ENCODE assay signal across 29 mouse cellular contexts in genomic region chr7:105708733-105709132, GRCm38 (mm10). TPM values are rescaled to one million over a fixed set of nuclear protein-coding genes. Genes with fewer than 3 reads are reported as not detected.
A peak's percentile ranks its signal among the peaks of the same experiment; 100 is the strongest.
DNase-seq lines count a peak whose midpoint lies in the region; ATAC-seq lines count a peak whose summit lies in the region.
"Had no signal": no experiment of that assay in that cellular context is flagged by ENCODE, and none has a peak within 500 bp of the region (broad histone marks: within the 10 kb centered on the region; RNA-seq: fewer than 3 reads in every experiment).

No protein-coding gene starts in this region.

- H3K27me3 ChIP-seq in liver, embryonic 15.5 days = no peaks in the 10 kb centered on the region
- H3K27me3 ChIP-seq: embryonic facial prominence, embryonic 12.5 days; hindbrain, embryonic 15.5 days; limb, embryonic 15.5 days; lung, embryonic 15.5 days; midbrain, embryonic 13.5 days had no signal

- 0 out of 2 replicates have a peak, but pooled peaks cover 9% of the 10 kb centered on the region for H3K4me1 ChIP-seq in liver, embryonic 15.5 days (replicated peaks)
- H3K4me1 ChIP-seq: embryonic facial prominence, embryonic 12.5 days; hindbrain, embryonic 10.5 days; hindbrain, embryonic 15.5 days; limb, embryonic 10.5 days; limb, embryonic 15.5 days; lung, embryonic 15.5 days; megakaryocyte, embryonic 14.5 days; midbrain, embryonic 13.5 days had no signal

- WGBS in liver, embryonic 15.5 days (ENCODE audit: insufficient replicate concordance) = 55% methylated on average over 5 of the region's 5 CpGs

- DNase-seq in spleen, postnatal 36 days (ENCODE audit: low spot score in 2 of 2) = peak; percentile 23 to 39
- no peak for DNase-seq in spleen, adult 18-20 months
- DNase-seq in kidney, postnatal 25 days = no peak
- no peak for DNase-seq in embryo, embryonic 11 days
- DNase-seq in urinary bladder, adult 18-20 months (ENCODE audit: low spot score in 2 of 2) = no peak
- DNase-seq: adrenal gland, adult 2 months; cerebellum, adult 11-12 months; cerebellum, postnatal 10 days; heart, postnatal 14 days; kidney, adult 11 months; kidney, postnatal 14 days; thymus, adult 2 months; thymus, postnatal 4 days had no signal

- H3K4me2 ChIP-seq in liver, embryonic 15.5 days = no peak overlapping the region
- H3K4me2 ChIP-seq: embryonic facial prominence, embryonic 12.5 days; hindbrain, embryonic 15.5 days; limb, embryonic 15.5 days; lung, embryonic 15.5 days; midbrain, embryonic 13.5 days had no signal

- ATAC-seq in erythroblast, adult 5-6 weeks (replicated peaks; ENCODE audit: low FRiP score, poor library complexity, severe bottlenecking) = peak; percentile 91
- peak; percentile 83 for ATAC-seq in liver, embryonic 15.5 days (ENCODE audit: insufficient read depth)
- peak; percentile 97 for ATAC-seq in megakaryocyte-erythroid progenitor cell, adult 5-6 weeks (replicated peaks; ENCODE audit: low FRiP score, low TSS enrichment, poor library complexity, severe bottlenecking)
- ATAC-seq: activated CD4-positive, CD25-positive, alpha-beta regulatory T cell, adult 4 months; CD4-positive, CD25-positive, alpha-beta regulatory T cell, adult 4 months; forebrain, embryonic 16.5 days; inflammation-experienced regulatory T-cells, adult 6 months; midbrain, embryonic 13.5 days had no signal

- H3K9me3 ChIP-seq in liver, embryonic 15.5 days (replicated peaks) = no peaks in the 10 kb centered on the region
- H3K9me3 ChIP-seq: embryonic facial prominence, embryonic 12.5 days; hindbrain, embryonic 10.5 days; hindbrain, embryonic 15.5 days; limb, embryonic 10.5 days; limb, embryonic 15.5 days; lung, embryonic 15.5 days; midbrain, embryonic 13.5 days had no signal

- H3K4me3 ChIP-seq in liver, embryonic 15.5 days (replicated peaks) = no peak overlapping the region
- H3K4me3 ChIP-seq: embryonic facial prominence, embryonic 12.5 days; hindbrain, embryonic 10.5 days; hindbrain, embryonic 15.5 days; limb, embryonic 10.5 days; limb, embryonic 15.5 days; lung, embryonic 15.5 days; megakaryocyte, embryonic 14.5 days; midbrain, embryonic 13.5 days had no signal

- H3K27ac ChIP-seq in liver, embryonic 15.5 days (replicated peaks) = no peak overlapping the region
- H3K27ac ChIP-seq: embryonic facial prominence, embryonic 12.5 days; hindbrain, embryonic 10.5 days; hindbrain, embryonic 15.5 days; limb, embryonic 10.5 days; limb, embryonic 15.5 days; lung, embryonic 15.5 days; midbrain, embryonic 13.5 days; stomach, postnatal 0 days had no signal

- H3K9ac ChIP-seq in liver, embryonic 15.5 days = no peak overlapping the region
- H3K9ac ChIP-seq: embryonic facial prominence, embryonic 12.5 days; hindbrain, embryonic 15.5 days; limb, embryonic 15.5 days; lung, embryonic 15.5 days; midbrain, embryonic 13.5 days had no signal

- H3K36me3 ChIP-seq in liver, embryonic 15.5 days (replicated peaks) = no peaks in the 10 kb centered on the region
- H3K36me3 ChIP-seq: embryonic facial prominence, embryonic 12.5 days; hindbrain, embryonic 10.5 days; hindbrain, embryonic 15.5 days; limb, embryonic 10.5 days; limb, embryonic 15.5 days; lung, embryonic 15.5 days; midbrain, embryonic 13.5 days had no signal

RNA-seq across cellular contexts. Expression of gene Ilk, which starts 27.7 kb away (rescaled TPM):
- total RNA-seq in erythroblast, adult 5-6 weeks (2015; ENCODE audit: low replicate concordance) = 45.0 and 76.3 TPM in 2 replicates
- 37.0 and 48.2 TPM in 2 replicates for total RNA-seq in erythroblast, adult 5-6 weeks (2017; ENCODE audit: low replicate concordance)
- polyA plus RNA-seq in liver, embryonic 15.5 days (2015; fragmentation: Nextera tagmentation; extraction: Ambion mirVana) = 120 and 127 TPM in 2 replicates
- total RNA-seq in megakaryocyte-erythroid progenitor cell, adult 5-6 weeks (2014; fragmentation: Nextera tagmentation) = 134 and 140 TPM in 2 replicates
- 117 and 130 TPM in 2 replicates for total RNA-seq in megakaryocyte-erythroid progenitor cell, adult 5-6 weeks (2017)

RNA-seq across cellular contexts. Expression of gene Rrp8, which starts 28.5 kb away (rescaled TPM):
- 7.3 and 16.7 TPM in 2 replicates for total RNA-seq in erythroblast, adult 5-6 weeks (2015; ENCODE audit: low replicate concordance)
- 2.4 and 26.3 TPM in 2 replicates for total RNA-seq in erythroblast, adult 5-6 weeks (2017; ENCODE audit: low replicate concordance)
- polyA plus RNA-seq in liver, embryonic 15.5 days (2015; fragmentation: Nextera tagmentation; extraction: Ambion mirVana) = 10.7 and 12.6 TPM in 2 replicates
- 46.4 and 52.3 TPM in 2 replicates for total RNA-seq in megakaryocyte-erythroid progenitor cell, adult 5-6 weeks (2014; fragmentation: Nextera tagmentation)
- total RNA-seq in megakaryocyte-erythroid progenitor cell, adult 5-6 weeks (2017) = 42.7 and 85.2 TPM in 2 replicates

RNA-seq across cellular contexts. Expression of gene Taf10, which starts 35.4 kb away (rescaled TPM):
- total RNA-seq in erythroblast, adult 5-6 weeks (2015; ENCODE audit: low replicate concordance) = 71.5 and 113 TPM in 2 replicates
- total RNA-seq in erythroblast, adult 5-6 weeks (2017; ENCODE audit: low replicate concordance) = 44.5 and 58.7 TPM in 2 replicates
- 110 and 117 TPM in 2 replicates for polyA plus RNA-seq in liver, embryonic 15.5 days (2015; fragmentation: Nextera tagmentation; extraction: Ambion mirVana)
- 333 and 378 TPM in 2 replicates for total RNA-seq in megakaryocyte-erythroid progenitor cell, adult 5-6 weeks (2014; fragmentation: Nextera tagmentation)
- total RNA-seq in megakaryocyte-erythroid progenitor cell, adult 5-6 weeks (2017) = 181 and 219 TPM in 2 replicates

RNA-seq across cellular contexts. Expression of gene Tpp1, which starts 43.3 kb away (rescaled TPM):
- 34.0 and 41.8 TPM in 2 replicates for total RNA-seq in erythroblast, adult 5-6 weeks (2015; ENCODE audit: low replicate concordance)
- total RNA-seq in erythroblast, adult 5-6 weeks (2017; ENCODE audit: low replicate concordance) = 14.2 and 19.1 TPM in 2 replicates
- 59.4 and 62.5 TPM in 2 replicates for polyA plus RNA-seq in liver, embryonic 15.5 days (2015; fragmentation: Nextera tagmentation; extraction: Ambion mirVana)
- total RNA-seq in megakaryocyte-erythroid progenitor cell, adult 5-6 weeks (2014; fragmentation: Nextera tagmentation) = 80.7 and 98.6 TPM in 2 replicates
- 26.8 and 37.9 TPM in 2 replicates for total RNA-seq in megakaryocyte-erythroid progenitor cell, adult 5-6 weeks (2017)

RNA-seq across cellular contexts. Expression of gene Dnhd1, which starts 58.1 kb away (rescaled TPM):
- total RNA-seq in erythroblast, adult 5-6 weeks (2015; ENCODE audit: low replicate concordance) = not detected in 2 replicates
- total RNA-seq in erythroblast, adult 5-6 weeks (2017; ENCODE audit: low replicate concordance) = under 0.01 and 0.14 TPM in 2 replicates
- polyA plus RNA-seq in liver, embryonic 15.5 days (2015; fragmentation: Nextera tagmentation; extraction: Ambion mirVana) = 0.10 and 0.32 TPM in 2 replicates
- total RNA-seq in megakaryocyte-erythroid progenitor cell, adult 5-6 weeks (2014; fragmentation: Nextera tagmentation) = 0.47 and 0.90 TPM in 2 replicates
- 0.19 and 0.76 TPM in 2 replicates for total RNA-seq in megakaryocyte-erythroid progenitor cell, adult 5-6 weeks (2017)

Comparison
In these comparisons a context has a peak if more than half of its experiments do, and no peak if none do; other contexts are left out.
1. DNase-seq: peak in spleen, postnatal 36 days (2 of 2); none in spleen, adult 18-20 months (0 of 2), kidney, postnatal 25 days (0 of 2), embryo, embryonic 11 days (single experiment) and urinary bladder, adult 18-20 months (0 of 2).
2. Peak in every context shown above with its lines, with median percentiles within 50 percentile points of each other: ATAC-seq.